In the genomic region with DNA sequence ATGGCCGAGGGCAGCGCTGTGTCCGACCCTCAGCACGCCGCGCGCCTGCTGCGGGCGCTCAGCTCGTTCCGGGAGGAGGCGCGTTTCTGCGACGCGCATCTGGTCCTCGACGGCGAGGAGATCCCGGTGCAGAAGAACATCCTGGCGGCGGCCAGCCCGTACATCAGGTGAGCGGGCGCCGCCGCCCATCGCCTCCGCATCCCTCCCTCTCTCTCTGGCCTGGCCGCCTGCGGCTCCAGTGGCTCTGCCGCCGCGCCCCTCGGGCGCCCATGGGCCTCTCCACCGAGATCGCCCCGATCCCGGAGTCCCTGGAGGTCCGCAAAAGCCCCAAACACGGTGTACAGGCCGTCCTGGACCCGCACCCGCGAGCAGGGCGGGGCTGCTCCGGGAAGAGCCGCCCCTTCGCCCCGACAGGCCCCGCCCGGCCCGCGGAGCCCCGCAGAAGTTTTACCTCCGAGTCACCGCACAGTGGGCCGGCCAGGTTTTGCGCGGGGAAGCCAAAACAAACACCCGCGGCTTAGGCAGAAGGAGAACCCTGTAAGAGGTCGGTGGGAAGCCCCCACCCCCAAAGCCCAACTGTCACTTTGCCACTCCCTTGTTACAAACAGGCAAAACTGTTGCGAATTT, we compare ENCODE assay signal across 8 mouse cellular contexts. TPM values are rescaled to one million over a fixed set of nuclear protein-coding genes. Genes with fewer than 3 reads are reported as not detected.
DNase-seq lines count a peak whose midpoint lies in the region; ATAC-seq and TF ChIP-seq lines count a peak whose summit lies in the region.

A gene (plus strand): TSS at position 1 of the 627 bp plus-strand sequence.

- no peaks in the 10 kb centered on the region for H3K36me3 ChIP-seq in intestine, embryonic 15.5 days
- 0 out of 2 replicates have a peak, but pooled peaks cover 4% of the 10 kb centered on the region for H3K36me3 ChIP-seq in small intestine, adult 2 months (ENCODE audit: control insufficient read depth, insufficient read depth, low read length)

- peak within 1 kb of the TSS; percentile 88 for H3K27ac ChIP-seq in intestine, embryonic 15.5 days
- peak within 1 kb of the TSS; percentile 97 for H3K27ac ChIP-seq in small intestine, adult 2 months (ENCODE audit: insufficient read depth, low read depth, low read length)

- H3K4me3 ChIP-seq in intestine, embryonic 15.5 days (replicated peaks): peak within 1 kb of the TSS; percentile 100
- H3K4me3 ChIP-seq in small intestine, adult 2 months (ENCODE audit: low read depth, low read length): peak within 1 kb of the TSS; percentile 93

- H3K4me2 ChIP-seq in intestine, embryonic 15.5 days (replicated peaks): peak within 1 kb of the TSS; percentile 79

- under 1% methylated on average over 62 of the region's 65 CpGs for WGBS in intestine, embryonic 15.5 days
- under 1% methylated on average over 65 of the region's 65 CpGs for WGBS in small intestine, adult 2 months

- peak; percentile 40 to 57 for DNase-seq in heart, adult 18-20 months
- DNase-seq in heart, adult 11 months: no peak
- peak; percentile 46 to 65 for DNase-seq in cerebellum, adult 18-20 months
- peak; percentile 43 for DNase-seq in gastrocnemius, postnatal 14 days
- DNase-seq in left cerebral cortex, postnatal 25 days (ENCODE audit: low spot score in 2 of 2): peak; percentile 15 to 28

- no peak for TF ChIP-seq CTCF in small intestine, adult 2 months (IDR thresholded peaks at IDR 0.05; ENCODE audit: extremely low read depth, insufficient read length, insufficient replicate concordance, low read depth, low read length)

- ATAC-seq in intestine, embryonic 15.5 days: peak; percentile 76
- peak; percentile 50 for ATAC-seq in megakaryocyte-erythroid progenitor cell, adult 5-6 weeks (replicated peaks; ENCODE audit: low FRiP score, low TSS enrichment, poor library complexity, severe bottlenecking)

- H3K9me3 ChIP-seq in intestine, embryonic 15.5 days: no peaks in the 10 kb centered on the region

- H3K9ac ChIP-seq in intestine, embryonic 15.5 days: peak within 1 kb of the TSS; percentile 96

- H3K4me1 ChIP-seq in intestine, embryonic 15.5 days (replicated peaks): peaks cover 18% of the 10 kb centered on the region
- H3K4me1 ChIP-seq in small intestine, adult 2 months (ENCODE audit: control insufficient read depth, insufficient read depth, insufficient read length, low read length): peaks cover 17% of the 10 kb centered on the region; the same call in 1 of the 2 replicates

- TF ChIP-seq POLR2A in small intestine, adult 2 months (IDR thresholded peaks at IDR 0.05; ENCODE audit: low read depth, low read length): no peak

- H3K27me3 ChIP-seq in intestine, embryonic 15.5 days (replicated peaks): no peaks in the 10 kb centered on the region
- no peaks in the 10 kb centered on the region for H3K27me3 ChIP-seq in small intestine, adult 2 months (ENCODE audit: control insufficient read depth, insufficient read depth, low read length)

- intact Hi-C loops in gastrocnemius, postnatal 14 days (cut with DNase I; ENCODE audit: low total_unique reads): no loop called here
- intact Hi-C loops in left cerebral cortex, postnatal 25 days (cut with DNase I): no loop called here

RNA-seq across cellular contexts. Expression of the gene that starts here (rescaled TPM):
- 1 to 10 TPM; 4.0 to 5.3 TPM for total RNA-seq in heart, adult 18-20 months (2021)
- total RNA-seq in gastrocnemius, postnatal 14 days (2021): 1 to 10 TPM; 4.1 to 4.6 TPM
- 2.1 and 2.5 TPM in 2 replicates for polyA plus RNA-seq in intestine, embryonic 15.5 days (2015; fragmentation: Nextera tagmentation; extraction: Ambion mirVana)
- 10 to 100 TPM; 16.8 to 17.9 TPM for total RNA-seq in left cerebral cortex, postnatal 25 days (2021)
- total RNA-seq in megakaryocyte-erythroid progenitor cell, adult 5-6 weeks (2014; fragmentation: Nextera tagmentation): 9.9 and 14.3 TPM in 2 replicates
- total RNA-seq in megakaryocyte-erythroid progenitor cell, adult 5-6 weeks (2017): 4.4 and 6.6 TPM in 2 replicates
- 2.4 and 4.6 TPM in 2 replicates for polyA plus RNA-seq in small intestine, adult 2 months (2012; rRNA removed)
